Mouse (Mus musculus) liver, postnatal 0 days (tissue): ENCODE measurements at regions not wholly inside any gene's neighbourhood (a gene's known extent, or its start where the extent isn't known, plus 50 kb on each side); places are given as distances from the start of the nearest gene placed in this dataset.

Experiments
- CTCF ChIP-seq: sonication (generic); IDR thresholded peaks from 2 replicates; pipeline ENCODE4 v1.5.1; 2016; ENCODE audit warnings: antibody characterized with exemption, low read depth
- EP300 ChIP-seq: IDR thresholded peaks from 2 replicates; pipeline ENCODE4 v1.6.1; 2016; ENCODE audit warnings: antibody characterized with exemption, low read depth, mild to moderate bottlenecking

DNA sequence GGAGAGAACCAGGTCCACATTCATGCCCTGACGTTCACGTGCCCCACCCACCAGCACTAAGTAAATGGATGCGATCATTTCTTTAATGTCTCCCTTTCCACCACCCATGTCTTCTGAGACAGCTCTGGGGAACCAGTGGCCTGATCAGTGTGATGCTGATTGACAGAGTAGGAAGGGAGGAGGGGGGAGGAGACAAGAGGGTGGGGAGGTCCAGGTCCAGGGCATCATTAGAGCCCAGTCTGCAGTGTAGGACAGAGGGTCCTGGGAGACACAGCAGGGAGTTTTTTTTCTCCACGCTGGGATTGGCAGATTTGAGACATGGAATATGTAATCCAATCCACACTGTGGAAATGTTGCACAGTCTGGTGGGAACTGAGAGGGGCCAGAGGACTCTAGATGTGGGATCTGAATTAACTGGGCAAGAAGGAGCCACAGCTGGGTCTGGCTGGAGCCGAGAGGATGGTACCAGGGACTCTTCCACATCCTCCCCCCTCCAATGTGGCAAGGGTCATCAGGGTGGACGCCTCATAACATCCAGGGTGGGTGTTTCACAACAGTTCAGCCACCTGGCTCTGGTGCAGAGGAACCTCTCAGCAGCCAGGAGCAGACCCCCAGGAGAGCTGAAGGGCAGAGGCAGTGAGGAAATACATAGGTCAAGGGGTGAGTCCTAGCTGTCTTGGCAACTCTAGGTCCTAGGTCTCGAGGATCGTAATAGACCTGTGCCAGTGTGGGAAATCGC lies 89.3 kb upstream of the 1700021F07Rik start:
- TF ChIP-seq CTCF (no peak), EP300 (no peak)
